Mouse (Mus musculus) embryonic facial prominence, embryonic 15.5 days (tissue): ENCODE measurements around the gene Ccdc187. TPM values are rescaled to one million over a fixed set of nuclear protein-coding genes. Genes with fewer than 3 reads are reported as not detected.

Experiments
- ATAC-seq: fragments of 200-750 bp; cut with Nextera tagmentation; 2 replicates; pipeline ENCODE4 v1.8.0; 2017; ENCODE audit warnings: low read depth, moderate TSS enrichment; ENCODE audit not compliant: insufficient number of reproducible peaks, low FRiP score, low TSS enrichment
- H3K27ac ChIP-seq: fragments of 300-500 bp; sonication (generic); replicated peaks from 2 replicates; pipeline ENCODE4 v1.5.1; 2015; ENCODE audit warnings: mild to moderate bottlenecking, inconsistent platforms
- H3K27me3 ChIP-seq: fragments of 300-500 bp; sonication (generic); 2 replicates; pipeline ENCODE4 v1.6.1; 2015; ENCODE audit warnings: inconsistent platforms
- H3K36me3 ChIP-seq: fragments of 300-500 bp; sonication (generic); 2 replicates; pipeline ENCODE4 v1.6.1; 2015; ENCODE audit warnings: mild to moderate bottlenecking, inconsistent platforms
- H3K4me1 ChIP-seq: fragments of 300-500 bp; sonication (generic); 2 replicates; pipeline ENCODE4 v1.6.1; 2015; ENCODE audit warnings: inconsistent platforms
- H3K4me2 ChIP-seq: fragments of 300-500 bp; sonication (generic); replicated peaks from 2 replicates; pipeline ENCODE4 v1.6.1; 2015; ENCODE audit warnings: mild to moderate bottlenecking, inconsistent platforms
- H3K4me3 ChIP-seq: fragments of 300-500 bp; sonication (generic); replicated peaks from 2 replicates; pipeline ENCODE4 v1.5.1; 2015; ENCODE audit warnings: mild to moderate bottlenecking, inconsistent platforms
- H3K9ac ChIP-seq: fragments of 300-500 bp; sonication (generic); 2 replicates; pipeline ENCODE4 v1.6.1; 2015; ENCODE audit warnings: inconsistent platforms
- H3K9me3 ChIP-seq: fragments of 300-500 bp; sonication (generic); replicated peaks from 2 replicates; pipeline ENCODE4 v1.6.1; 2016; ENCODE audit warnings: inconsistent platforms
- WGBS: fragments of 180-500 bp; shearing (Covaris S2); methylation state at CpG from one replicate; pipeline ENCODE4 v1.1.7; 2015; 5-methylcytosine and 5-hydroxymethylcytosine counted together
- polyA plus RNA-seq: library from polyadenylated mRNA; unstranded; fragments of >200 nt; fragmentation: Nextera tagmentation; extraction: Ambion mirVana; gene quantifications from 2 replicates; pipeline ENCODE4 v1.2.1, GENCODE M21; 2015

Ccdc187 gene
- polyA plus RNA-seq, 1 experiment from 2014 or later = 1.1 TPM

DNA sequence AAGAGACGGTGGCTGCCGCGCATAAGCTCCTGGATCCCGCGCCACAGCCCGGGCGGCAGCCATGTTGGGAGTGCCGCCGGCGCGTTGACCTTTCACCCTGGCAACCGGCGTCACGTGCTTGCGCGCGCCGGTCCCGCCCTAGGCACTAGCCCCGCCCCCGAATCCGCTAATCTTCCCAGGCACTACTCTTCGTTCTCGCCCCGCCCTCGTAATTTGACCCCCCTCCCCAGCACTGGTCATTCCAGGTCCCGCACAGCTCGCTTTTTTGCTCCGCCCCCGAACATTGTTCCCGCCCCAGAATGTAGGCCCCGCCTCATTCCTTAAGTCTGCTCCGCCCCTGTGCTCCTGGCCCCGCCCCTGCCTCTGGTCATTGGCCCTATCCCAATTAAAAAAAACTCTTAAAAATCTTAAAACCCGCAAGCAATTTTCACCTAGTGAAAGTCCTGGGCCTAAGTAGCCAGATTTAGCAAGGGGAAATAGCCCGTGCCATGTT, 57.0 kb downstream of the Ccdc187 start, which contains the start of gene Qsox2:
Gene Qsox2 (minus strand): TSS at position 236 of the 493 bp plus-strand sequence.
- H3K9ac ChIP-seq = peak within 1 kb of the TSS; percentile 71
- H3K4me2 ChIP-seq = peak within 1 kb of the TSS; percentile 78
- WGBS = under 1% methylated on average over 32 of the region's 36 CpGs
- H3K9me3 ChIP-seq = no peaks in the 10 kb centered on the region
- no peaks in the 10 kb centered on the region for H3K27me3 ChIP-seq
- peak; percentile 92 for ATAC-seq
- peaks cover 24% of the 10 kb centered on the region for H3K4me1 ChIP-seq
- H3K27ac ChIP-seq = peak within 1 kb of the TSS; percentile 67
- H3K4me3 ChIP-seq = peak within 1 kb of the TSS; percentile 81
- no peaks in the 10 kb centered on the region for H3K36me3 ChIP-seq

DNA sequence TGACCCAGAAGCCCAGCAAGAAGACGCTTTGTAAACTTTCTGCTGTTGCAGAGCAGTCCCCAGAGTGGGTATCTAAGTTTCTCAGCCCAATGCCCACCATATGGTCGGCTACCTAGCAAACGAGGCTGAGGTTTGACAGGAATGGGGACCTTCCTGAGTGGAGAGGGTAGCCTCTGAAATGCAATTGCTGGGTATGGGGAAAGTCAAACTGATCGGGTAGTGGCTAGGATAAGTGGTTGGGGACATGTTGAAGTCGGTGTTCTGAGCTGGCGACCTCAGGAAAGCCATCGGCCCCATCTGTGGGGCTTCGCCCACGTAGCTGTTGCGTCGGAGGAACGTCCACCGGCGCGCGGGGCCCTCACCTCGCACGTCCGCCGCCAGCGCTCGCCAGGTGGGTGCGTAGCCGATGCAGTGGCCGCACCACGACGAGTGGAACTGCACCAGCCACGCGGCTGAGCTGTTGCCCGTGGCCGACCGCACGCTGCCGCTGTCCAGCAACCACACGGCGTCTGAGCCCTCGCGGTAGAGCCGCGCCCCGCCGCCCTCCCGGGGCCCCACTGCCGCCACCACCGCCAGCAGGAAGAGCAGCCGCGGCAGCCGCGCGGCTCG, 57.6 kb downstream of the Ccdc187 start:
- Histone ChIP-seq H3K9me3 (no peaks in the 10 kb centered on the region), H3K27ac (peak overlapping the region; percentile 67), H3K27me3 (no peaks in the 10 kb centered on the region), H3K36me3 (no peaks in the 10 kb centered on the region), H3K9ac (peak overlapping the region; percentile 71), H3K4me1 (peaks cover 24% of the 10 kb centered on the region), H3K4me2 (peak overlapping the region; percentile 78), H3K4me3 (peak overlapping the region; percentile 81)
- under 1% methylated on average over 50 of the region's 51 CpGs for WGBS
- peak; percentile 39 for ATAC-seq

DNA sequence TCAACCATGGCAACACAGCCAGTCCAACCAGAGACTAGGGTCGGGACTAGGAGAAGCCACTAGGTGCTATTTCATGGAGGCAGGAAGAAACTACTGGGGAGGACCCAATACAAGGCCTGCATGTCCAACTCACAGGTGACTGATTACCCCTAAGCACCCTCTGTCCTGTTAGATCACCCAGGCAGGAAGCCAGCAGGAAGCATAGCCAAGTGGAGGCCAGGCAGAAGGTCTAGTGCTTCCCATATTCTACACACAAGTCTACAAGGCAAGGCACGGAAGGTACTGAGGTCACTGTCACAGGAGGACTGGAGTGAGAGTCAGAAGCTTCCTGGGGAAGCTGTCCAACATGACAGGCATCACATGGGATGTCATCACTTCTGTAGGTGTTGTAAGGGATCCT, 59.6 kb downstream of the Ccdc187 start:
- H3K9me3 ChIP-seq = no peaks in the 10 kb centered on the region
- WGBS = 84% methylated on average over 2 of the region's 2 CpGs

DNA sequence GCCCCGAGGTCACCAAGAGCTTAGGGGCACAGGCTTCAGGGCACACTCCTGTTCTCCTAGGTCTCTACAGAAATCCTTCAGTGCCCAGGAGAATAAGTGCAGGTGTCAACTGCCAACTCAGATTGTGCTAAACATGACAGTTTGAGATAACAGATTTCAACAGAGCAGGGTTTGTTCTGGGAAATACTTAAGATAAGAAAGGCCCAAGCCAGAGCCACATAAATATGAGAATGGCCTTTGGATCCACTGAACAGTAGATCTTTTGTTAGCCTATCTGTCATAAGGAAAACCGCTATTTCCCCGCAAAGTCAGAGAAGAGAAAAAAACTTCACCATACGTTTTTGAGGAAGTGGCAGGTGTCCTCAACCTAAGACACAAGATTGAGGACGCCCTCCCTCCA, 60.1 kb downstream of the Ccdc187 start:
- ATAC-seq = no peak
- no peaks in the 10 kb centered on the region for H3K27me3 ChIP-seq
- H3K27ac ChIP-seq = no peak overlapping the region
- H3K4me2 ChIP-seq = no peak overlapping the region
- peaks cover 16% of the 10 kb centered on the region for H3K4me1 ChIP-seq
- H3K9me3 ChIP-seq = no peaks in the 10 kb centered on the region
- no peak overlapping the region for H3K9ac ChIP-seq
- 84% methylated on average over 5 of the region's 5 CpGs for WGBS
- H3K4me3 ChIP-seq = no peak overlapping the region
- no peaks in the 10 kb centered on the region for H3K36me3 ChIP-seq

More for the DNA sequence above, 59.6 kb downstream of the Ccdc187 start:
- no peak for ATAC-seq
- Histone ChIP-seq H3K27me3 (no peaks in the 10 kb centered on the region), H3K4me3 (no peak overlapping the region), H3K27ac (no peak overlapping the region), H3K36me3 (no peaks in the 10 kb centered on the region), H3K4me1 (peaks cover 16% of the 10 kb centered on the region), H3K4me2 (no peak overlapping the region), H3K9ac (no peak overlapping the region)

DNA sequence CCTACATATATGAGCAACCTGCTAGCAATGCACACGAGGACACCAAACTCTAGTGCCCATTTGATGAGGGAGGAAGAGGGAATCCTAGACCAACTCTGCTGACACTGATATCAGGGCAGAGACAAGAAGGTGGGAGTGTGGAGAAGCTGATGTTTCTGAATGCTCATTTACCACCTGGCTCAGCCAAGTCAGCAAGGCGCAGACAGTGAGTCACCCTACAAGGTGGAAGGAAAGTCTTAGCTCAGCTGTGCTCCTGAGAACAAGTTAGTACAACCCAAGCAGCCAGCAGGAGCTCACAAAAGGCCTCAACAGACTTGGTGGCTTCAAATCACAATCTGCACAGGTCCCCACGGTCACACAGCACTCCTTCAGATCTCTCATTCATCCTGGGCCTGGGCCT, 63.0 kb downstream of the Ccdc187 start:
- ATAC-seq = no peak
- no peak overlapping the region for H3K27ac ChIP-seq

DNA sequence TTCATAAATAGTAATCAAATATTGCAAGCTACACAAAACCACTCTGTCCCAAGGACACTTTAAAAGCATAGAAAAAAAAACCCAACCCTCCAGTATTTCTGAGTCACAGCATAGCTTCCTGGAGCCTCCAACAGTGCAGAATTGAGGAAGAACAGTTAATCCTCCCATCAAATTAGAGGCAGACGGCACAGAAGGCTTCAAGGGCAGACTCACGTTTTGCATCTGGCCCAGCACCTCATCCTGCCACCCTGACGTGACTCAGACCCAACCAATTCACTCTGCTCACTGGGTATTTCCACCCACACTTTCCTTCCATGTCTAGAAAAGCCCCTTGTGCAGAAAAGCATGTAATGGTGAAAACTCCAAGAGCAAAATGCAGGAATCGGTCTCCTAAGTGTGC, 64.1 kb downstream of the Ccdc187 start:
- Histone ChIP-seq H3K36me3 (peaks cover 6% of the 10 kb centered on the region), H3K4me2 (no peak overlapping the region), H3K27me3 (no peaks in the 10 kb centered on the region), H3K9me3 (no peaks in the 10 kb centered on the region), H3K4me1 (peaks cover 3% of the 10 kb centered on the region; the same call in 1 of the 2 replicates), H3K4me3 (no peak overlapping the region), H3K9ac (no peak overlapping the region), H3K27ac (0 out of 2 replicates have a peak overlapping the region, but pooled peaks have one; percentile 1)
- ATAC-seq = no peak
- 39% methylated on average over 4 of the region's 4 CpGs for WGBS

More for the DNA sequence above, 63.0 kb downstream of the Ccdc187 start:
- 78% methylated on average over 3 of the region's 3 CpGs for WGBS
- H3K27me3 ChIP-seq = no peaks in the 10 kb centered on the region
- H3K36me3 ChIP-seq = no peaks in the 10 kb centered on the region
- H3K4me2 ChIP-seq = no peak overlapping the region
- no peak overlapping the region for H3K9ac ChIP-seq
- peaks cover 13% of the 10 kb centered on the region for H3K4me1 ChIP-seq
- no peaks in the 10 kb centered on the region for H3K9me3 ChIP-seq
- no peak overlapping the region for H3K4me3 ChIP-seq

DNA sequence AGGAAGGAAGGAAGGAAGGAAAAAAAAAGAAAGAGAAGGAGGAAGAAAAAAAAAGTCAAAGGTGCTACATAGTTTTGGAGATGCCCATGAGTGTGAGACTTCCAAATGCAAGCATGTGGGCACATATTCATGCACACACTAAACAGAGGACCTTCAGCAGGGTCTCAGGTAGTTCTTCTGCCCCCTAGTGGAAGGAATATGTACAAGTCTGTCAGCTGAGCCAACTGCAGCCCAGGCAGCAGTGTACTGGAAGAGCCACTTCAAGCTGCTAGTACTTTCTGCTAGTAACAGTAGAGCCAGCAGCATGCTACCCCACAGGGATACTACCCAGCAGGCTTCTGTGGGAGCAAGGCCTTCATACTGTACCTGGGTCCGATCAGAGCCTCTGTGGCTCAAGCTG, 66.6 kb downstream of the Ccdc187 start:
- no peaks in the 10 kb centered on the region for H3K4me1 ChIP-seq
- H3K9me3 ChIP-seq = no peaks in the 10 kb centered on the region
- peak; percentile 29; the same call in 1 of the 2 replicates for ATAC-seq
- no peaks in the 10 kb centered on the region for H3K27me3 ChIP-seq
- 57% methylated on average over 1 of the region's 1 CpGs for WGBS
- no peak overlapping the region for H3K4me3 ChIP-seq
- H3K36me3 ChIP-seq = peaks cover 23% of the 10 kb centered on the region
- H3K4me2 ChIP-seq = no peak overlapping the region
- H3K9ac ChIP-seq = no peak overlapping the region
- H3K27ac ChIP-seq = no peak overlapping the region

DNA sequence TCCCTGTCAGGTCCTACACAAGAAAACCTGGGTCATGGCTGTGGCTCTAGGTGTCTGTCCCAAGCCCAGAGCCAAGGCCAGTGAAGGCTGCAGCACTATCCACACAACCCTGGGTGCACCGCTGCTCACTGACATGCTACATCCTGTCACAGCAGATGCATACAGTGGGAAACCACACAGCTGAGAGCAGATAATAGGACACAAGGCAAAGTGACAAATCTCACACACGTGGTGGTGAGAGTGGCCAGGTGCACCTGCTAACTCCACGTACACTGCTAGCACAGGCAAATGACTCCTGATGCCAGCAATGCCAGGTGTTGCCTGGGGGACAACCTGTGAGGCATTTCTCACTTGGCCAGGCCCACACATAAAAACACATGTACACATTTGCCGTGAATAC, 69.1 kb downstream of the Ccdc187 start:
- no peak for ATAC-seq
- H3K4me1 ChIP-seq = no peaks in the 10 kb centered on the region
- H3K27me3 ChIP-seq = no peaks in the 10 kb centered on the region
- H3K36me3 ChIP-seq = peaks cover 46% of the 10 kb centered on the region
- no peak overlapping the region for H3K4me3 ChIP-seq
- H3K4me2 ChIP-seq = no peak overlapping the region
- 86% methylated on average over 4 of the region's 4 CpGs for WGBS
- H3K27ac ChIP-seq = no peak overlapping the region
- H3K9ac ChIP-seq = no peak overlapping the region
- H3K9me3 ChIP-seq = no peaks in the 10 kb centered on the region

DNA sequence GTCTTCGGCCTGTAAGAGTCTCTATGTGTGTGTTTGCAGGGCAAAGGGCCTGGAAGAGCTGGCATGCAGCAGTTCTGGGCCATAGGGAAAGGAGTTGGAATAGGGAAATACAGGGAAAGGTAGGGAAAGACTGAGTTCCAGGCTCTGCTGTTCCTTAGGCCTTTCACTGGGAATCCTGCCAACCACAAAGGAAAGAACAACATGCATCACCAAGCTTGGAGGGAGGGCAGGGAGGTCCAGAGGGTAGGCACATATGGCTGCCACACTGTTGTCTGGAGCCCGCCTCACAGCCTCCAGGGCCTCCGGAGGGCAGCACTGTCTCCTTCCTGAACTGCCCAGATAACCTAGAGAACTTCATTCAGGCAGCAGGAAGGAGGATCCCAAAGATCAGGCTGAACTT, 70.4 kb downstream of the Ccdc187 start:
- Histone ChIP-seq H3K9ac (no peak overlapping the region), H3K4me3 (no peak overlapping the region)

DNA sequence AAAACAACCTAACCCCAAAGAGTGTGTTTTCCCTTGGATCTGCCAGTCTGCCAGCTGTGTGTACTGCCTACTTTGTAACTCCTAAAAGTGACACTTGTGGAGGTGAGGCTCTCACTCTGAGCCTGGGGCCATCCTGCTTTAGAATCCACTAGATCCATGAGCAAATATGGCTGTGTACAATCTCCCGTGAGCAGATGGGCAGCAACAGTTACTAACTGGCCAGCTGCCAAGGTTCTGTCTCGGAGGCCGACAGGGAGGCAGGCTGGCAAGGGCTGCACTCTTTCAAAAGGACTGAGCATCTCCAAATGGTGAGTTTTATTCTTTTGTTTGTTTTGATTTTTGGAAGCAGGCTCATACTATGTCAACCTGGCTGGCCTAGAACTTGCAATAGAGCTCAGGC, 79.8 kb downstream of the Ccdc187 start:
- Histone ChIP-seq H3K9me3 (no peaks in the 10 kb centered on the region), H3K4me1 (no peaks in the 10 kb centered on the region), H3K27ac (no peak overlapping the region), H3K36me3 (peaks cover 72% of the 10 kb centered on the region), H3K27me3 (no peaks in the 10 kb centered on the region), H3K4me2 (no peak overlapping the region), H3K4me3 (no peak overlapping the region), H3K9ac (no peak overlapping the region)
- 25% methylated on average over 3 of the region's 3 CpGs for WGBS
- ATAC-seq = no peak

More for the DNA sequence above, 70.4 kb downstream of the Ccdc187 start:
- no peak for ATAC-seq
- Histone ChIP-seq H3K27me3 (no peaks in the 10 kb centered on the region), H3K27ac (no peak overlapping the region), H3K9me3 (no peaks in the 10 kb centered on the region), H3K4me2 (no peak overlapping the region), H3K4me1 (no peaks in the 10 kb centered on the region), H3K36me3 (peaks cover 58% of the 10 kb centered on the region)
- WGBS = 84% methylated on average over 3 of the region's 3 CpGs

DNA sequence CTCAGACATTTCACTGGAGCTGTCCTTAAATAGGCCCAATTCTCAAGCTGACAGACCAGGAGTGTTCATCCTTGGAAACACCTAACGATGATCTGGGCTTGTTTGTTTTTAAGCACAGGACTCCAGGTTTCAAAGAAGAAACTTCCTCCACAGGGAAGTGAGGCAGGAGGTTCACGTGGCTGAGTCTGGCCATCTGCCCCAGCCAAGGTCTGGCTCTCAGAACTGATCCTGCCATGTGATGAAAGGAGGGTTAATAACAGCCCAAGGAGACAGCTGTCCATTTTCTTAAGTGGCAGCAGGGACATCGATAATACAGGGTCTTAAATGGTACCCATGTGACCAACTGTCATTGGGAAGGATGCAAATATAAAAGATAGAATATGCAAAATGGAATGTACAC, 84.8 kb downstream of the Ccdc187 start:
- WGBS = 77% methylated on average over 3 of the region's 3 CpGs
- no peak for ATAC-seq
- Histone ChIP-seq H3K9ac (no peak overlapping the region), H3K4me2 (no peak overlapping the region), H3K36me3 (peaks cover 45% of the 10 kb centered on the region), H3K9me3 (no peaks in the 10 kb centered on the region), H3K27me3 (peaks cover 38% of the 10 kb centered on the region), H3K4me3 (no peak overlapping the region), H3K27ac (no peak overlapping the region), H3K4me1 (peaks cover 13% of the 10 kb centered on the region)
